In the genomic region with DNA sequence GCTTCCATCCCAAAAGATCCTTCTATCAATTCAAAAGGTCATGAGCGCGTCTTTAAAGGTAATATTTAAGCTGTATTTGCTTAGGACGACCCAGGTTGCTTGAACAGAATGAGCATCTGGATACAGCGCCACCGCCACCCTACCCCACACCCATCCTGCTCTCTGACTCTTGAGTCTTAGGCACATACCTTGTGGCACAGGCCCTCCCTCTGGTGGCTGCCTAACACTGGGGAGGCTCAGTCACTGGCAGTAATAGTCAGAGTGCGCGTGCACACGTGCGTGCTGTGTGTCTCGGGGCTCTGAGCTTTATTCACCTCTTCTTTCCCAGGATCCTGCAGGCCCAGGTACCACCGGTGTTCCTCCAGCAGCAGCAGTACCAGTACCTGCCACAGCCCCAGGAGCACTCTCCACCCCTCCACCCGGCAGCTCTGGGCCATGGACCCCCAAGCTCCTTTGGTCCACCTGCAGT, we compare ENCODE assay signal across 8 mouse cellular contexts. TPM values are rescaled to one million over a fixed set of nuclear protein-coding genes. Genes with fewer than 3 reads are reported as not detected.
DNase-seq lines count a peak whose midpoint lies in the region; ATAC-seq lines count a peak whose summit lies in the region.

No protein-coding gene starts in this region.

- ATAC-seq in heart, embryonic 12.5 days (ENCODE audit: insufficient number of reproducible peaks, low FRiP score) = no peak
- no peak for ATAC-seq in neural tube, embryonic 12.5 days (ENCODE audit: low FRiP score, low read depth)
- ATAC-seq in frontal cortex, adult (ENCODE audit: low TSS enrichment) = no peak

- no peak overlapping the region for H3K4me2 ChIP-seq in heart, embryonic 12.5 days
- peak overlapping the region; percentile 93 for H3K4me2 ChIP-seq in neural tube, embryonic 12.5 days (replicated peaks)

- no peaks in the 10 kb centered on the region for H3K9me3 ChIP-seq in heart, embryonic 12.5 days (replicated peaks)
- H3K9me3 ChIP-seq in forebrain, embryonic 10.5 days = no peaks in the 10 kb centered on the region
- H3K9me3 ChIP-seq in neural tube, embryonic 12.5 days = no peaks in the 10 kb centered on the region

- H3K36me3 ChIP-seq in heart, embryonic 12.5 days = peaks cover 82% of the 10 kb centered on the region
- peaks cover 86% of the 10 kb centered on the region for H3K36me3 ChIP-seq in forebrain, embryonic 10.5 days (replicated peaks)
- peaks cover 84% of the 10 kb centered on the region for H3K36me3 ChIP-seq in neural tube, embryonic 12.5 days

- peak overlapping the region; percentile 89 for H3K27ac ChIP-seq in heart, embryonic 12.5 days (ENCODE audit: poor library complexity, severe bottlenecking)
- peak overlapping the region; percentile 79 for H3K27ac ChIP-seq in forebrain, embryonic 10.5 days
- peak overlapping the region; percentile 59; the same call in 1 of the 2 replicates for H3K27ac ChIP-seq in neural tube, embryonic 12.5 days

- H3K4me3 ChIP-seq in heart, embryonic 12.5 days = no peak overlapping the region
- H3K4me3 ChIP-seq in forebrain, embryonic 10.5 days = peak overlapping the region; percentile 67
- H3K4me3 ChIP-seq in neural tube, embryonic 12.5 days = no peak overlapping the region

- intact Hi-C loops in left cerebral cortex, postnatal 25 days (cut with DNase I) = no loop called here

- no peak for DNase-seq in heart, adult 9 months (ENCODE audit: low spot score in 2 of 2)
- DNase-seq in forebrain, embryonic 10.5 days (ENCODE audit: extremely low spot score, low spot score) = no peak
- peak; percentile 70 for DNase-seq in kidney, adult 9 months
- no peak for DNase-seq in left cerebral cortex, postnatal 25 days (ENCODE audit: low spot score in 2 of 2)
- no peak for DNase-seq in c-Kit-positive CD71-positive TER-119-positive erythroid progenitor cells, embryonic 14.5 days (ENCODE audit: low spot score)

- H3K9ac ChIP-seq in heart, embryonic 12.5 days = peak overlapping the region; percentile 38
- H3K9ac ChIP-seq in neural tube, embryonic 12.5 days = peak overlapping the region; percentile 97

- WGBS in heart, embryonic 12.5 days = 81% methylated on average over 12 of the region's 12 CpGs
- 80% methylated on average over 12 of the region's 12 CpGs for WGBS in forebrain, embryonic 10.5 days
- WGBS in neural tube, embryonic 12.5 days = 83% methylated on average over 12 of the region's 12 CpGs

- peaks cover 88% of the 10 kb centered on the region for H3K4me1 ChIP-seq in heart, embryonic 12.5 days (replicated peaks)
- peaks cover 90% of the 10 kb centered on the region for H3K4me1 ChIP-seq in forebrain, embryonic 10.5 days
- peaks cover 81% of the 10 kb centered on the region for H3K4me1 ChIP-seq in neural tube, embryonic 12.5 days

- H3K27me3 ChIP-seq in heart, embryonic 12.5 days (replicated peaks) = no peaks in the 10 kb centered on the region
- no peaks in the 10 kb centered on the region for H3K27me3 ChIP-seq in forebrain, embryonic 10.5 days (ENCODE audit: poor library complexity, severe bottlenecking)
- no peaks in the 10 kb centered on the region for H3K27me3 ChIP-seq in neural tube, embryonic 12.5 days (replicated peaks)

RNA-seq across cellular contexts. Expression of gene Amotl2, which starts 6.8 kb away (rescaled TPM):
- 59.2 and 61.6 TPM in 2 replicates for polyA plus RNA-seq in heart, embryonic 12.5 days (2016; fragmentation: Nextera tagmentation; extraction: Ambion mirVana)
- polyA plus RNA-seq in forebrain, embryonic 10.5 days (2016; fragmentation: Nextera tagmentation; extraction: Ambion mirVana) = 49.9 and 51.9 TPM in 2 replicates
- polyA plus RNA-seq in neural tube, embryonic 12.5 days (2016; fragmentation: Nextera tagmentation; extraction: Ambion mirVana) = 115 and 129 TPM in 2 replicates
- total RNA-seq in left cerebral cortex, postnatal 25 days (2021) = 10 to 100 TPM; 18.7 to 18.8 TPM
